Mouse (Mus musculus) cerebellum, postnatal 4 days (tissue): ENCODE data around the gene Atg101.

Source experiments
- DNase-seq, 2 experiments: peaks; one replicate each; pipeline ENCODE4 v3.0.0; 2022; ENCODE audit warnings: low spot score in 2 of 2, mixed read lengths in 1 of 2

Atg101 gene

DNA sequence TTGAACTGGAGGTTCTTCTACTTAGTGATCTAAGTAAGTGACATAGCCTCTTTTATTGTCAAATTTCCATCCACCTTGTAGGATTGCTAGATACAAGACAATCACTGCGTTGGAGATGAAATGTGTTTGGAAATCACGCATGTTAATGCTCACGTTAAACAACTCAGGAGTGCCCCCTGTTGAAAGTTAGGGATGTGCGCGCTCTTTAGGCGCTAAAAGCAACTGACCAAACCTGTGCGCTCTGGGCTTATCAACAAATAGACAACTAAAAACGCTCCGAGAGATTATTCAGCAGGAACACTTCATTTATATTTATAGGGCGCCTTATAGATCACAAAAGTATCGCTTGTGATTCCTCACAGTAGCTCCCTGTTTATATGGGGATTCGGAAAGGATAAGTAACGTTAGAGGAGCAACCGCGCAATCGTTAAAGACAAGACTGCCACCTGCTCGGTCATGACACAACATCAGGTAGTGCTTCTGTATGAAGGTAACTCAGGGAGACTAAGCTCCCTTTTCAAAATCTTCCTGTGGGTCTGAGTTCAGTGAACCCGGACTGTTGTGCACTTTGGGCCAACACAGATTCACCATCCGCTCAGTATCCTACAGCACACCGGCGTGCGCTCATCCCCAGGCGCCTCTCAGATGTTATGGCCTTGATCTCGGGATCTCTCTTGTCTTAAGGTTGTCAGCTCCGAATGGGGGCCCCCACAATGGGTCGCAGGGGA lies 725 bp upstream of the Atg101 start:
- peak in 1 of 2 experiments; percentile 46 for DNase-seq

DNA sequence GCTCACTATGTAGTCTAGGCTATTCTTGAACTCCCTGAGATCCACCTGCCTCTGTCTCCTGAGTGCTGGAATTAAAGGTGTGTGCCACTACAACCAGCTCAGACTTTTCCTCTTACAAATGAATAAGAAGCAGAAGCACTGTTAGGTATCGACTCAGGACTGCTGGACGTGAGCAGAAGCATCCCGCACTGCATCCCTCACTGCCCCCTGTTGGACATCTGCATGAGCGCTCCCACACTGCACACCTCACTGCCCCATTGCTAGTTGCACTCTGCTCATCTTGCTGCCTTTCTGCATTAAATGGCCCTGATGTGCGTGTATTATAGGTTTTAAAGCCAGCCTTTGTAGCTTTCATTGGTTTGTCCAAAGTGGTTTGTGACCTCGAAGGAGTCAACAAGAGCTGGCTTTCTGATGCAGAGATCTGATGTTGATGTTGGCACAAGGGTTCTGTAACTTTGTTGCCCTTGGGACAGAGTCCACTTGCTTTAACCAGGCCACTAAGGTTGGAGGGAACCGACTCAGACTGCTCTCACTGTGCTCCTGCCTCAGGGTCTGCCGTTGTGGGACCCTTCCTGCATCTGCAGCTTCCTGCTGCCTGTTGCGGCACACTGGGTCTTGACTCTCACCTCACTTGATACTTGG lies 2.2 kb downstream of the Atg101 start:
- DNase-seq: no peak

DNA sequence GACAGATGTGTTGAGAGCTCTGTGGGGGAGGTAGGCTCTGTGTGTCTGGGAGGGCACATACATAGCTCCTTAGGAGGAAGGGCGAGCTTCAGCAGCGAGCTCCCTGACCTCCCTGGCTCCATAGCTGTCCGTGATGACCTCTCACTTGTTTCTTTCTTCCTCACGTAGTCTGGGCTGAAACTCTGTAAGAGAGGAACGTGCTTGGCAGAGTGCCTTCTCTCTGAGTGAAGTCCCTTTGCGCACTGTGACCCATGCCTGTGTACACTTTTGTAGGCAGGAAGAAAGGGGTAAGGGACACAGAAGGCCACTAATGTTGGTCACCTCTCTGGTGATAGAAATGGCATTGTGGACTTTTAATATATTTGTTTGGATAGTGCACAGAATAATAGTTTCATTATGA lies 3.3 kb downstream of the Atg101 start:
- DNase-seq: no peak

DNA sequence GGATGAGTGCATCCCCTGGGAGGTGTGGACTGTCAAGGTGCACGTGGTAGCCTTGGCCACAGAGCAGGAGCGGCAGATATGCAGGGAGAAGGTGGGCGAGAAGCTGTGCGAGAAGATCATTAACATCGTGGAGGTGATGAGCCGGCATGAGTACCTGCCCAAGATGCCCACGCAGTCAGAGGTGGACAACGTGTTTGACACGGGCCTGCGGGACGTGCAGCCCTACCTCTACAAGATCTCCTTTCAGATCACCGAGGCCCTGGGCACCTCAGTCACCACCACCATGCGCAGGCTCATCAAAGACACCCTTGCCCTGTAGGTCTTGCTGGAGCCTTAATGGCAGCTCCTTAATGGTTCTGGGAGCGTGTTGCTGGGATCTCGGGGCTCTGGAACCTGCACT lies 6.3 kb downstream of the Atg101 start:
- DNase-seq: no peak

DNA sequence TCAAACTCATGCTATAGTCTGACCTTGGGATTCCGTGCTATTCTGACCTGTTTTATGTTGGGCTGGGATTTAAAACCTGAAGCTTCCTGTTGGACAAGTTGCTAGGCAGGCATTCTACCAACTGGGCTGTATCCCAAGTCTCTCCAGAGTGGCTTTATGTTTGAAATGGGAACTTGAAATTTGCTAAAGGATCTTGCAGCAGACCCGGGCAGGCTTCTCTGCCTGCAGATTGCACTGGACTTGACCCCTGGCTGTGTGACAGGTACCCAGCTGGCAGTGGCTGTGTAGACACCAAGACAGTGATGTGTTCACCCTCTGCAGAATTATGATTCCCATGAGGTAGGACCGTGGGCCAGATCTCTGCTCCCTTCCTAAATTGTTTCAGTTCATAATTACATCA lies 7.9 kb downstream of the Atg101 start:
- DNase-seq: no peak

DNA sequence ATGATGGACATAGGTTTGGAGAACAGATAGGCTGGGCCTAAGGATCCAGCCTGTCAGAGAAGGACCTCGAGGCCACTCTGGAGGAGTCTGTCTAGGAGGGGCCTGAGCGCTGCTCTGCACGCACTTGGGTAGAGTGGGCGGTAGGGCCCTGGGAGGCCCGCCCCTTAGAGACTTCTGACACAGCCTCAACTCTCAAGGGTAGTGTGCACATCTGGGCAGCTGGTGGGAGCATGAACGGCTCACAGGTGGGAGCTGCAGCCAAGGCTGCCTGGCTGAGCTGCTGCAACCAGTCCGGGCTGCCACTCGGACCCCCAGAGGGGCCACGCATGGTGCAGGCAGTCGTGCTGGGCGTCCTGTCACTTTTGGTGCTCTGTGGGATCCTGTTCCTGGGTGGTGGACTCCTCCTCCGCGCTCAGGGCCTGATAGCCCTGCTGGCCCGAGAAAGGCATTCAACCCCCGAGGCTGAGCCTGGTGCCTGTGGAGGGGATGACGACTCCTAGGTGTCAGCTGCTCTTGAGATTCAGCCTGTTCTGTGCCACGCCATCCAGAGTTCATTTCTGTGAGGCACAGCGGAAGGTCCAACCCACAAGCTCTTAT lies 9.1 kb downstream of the Atg101 start, which contains the start of gene 6030408B16Rik:
Gene 6030408B16Rik (plus strand): TSS at position 188 of the 597 bp plus-strand sequence.
- DNase-seq: no peak

DNA sequence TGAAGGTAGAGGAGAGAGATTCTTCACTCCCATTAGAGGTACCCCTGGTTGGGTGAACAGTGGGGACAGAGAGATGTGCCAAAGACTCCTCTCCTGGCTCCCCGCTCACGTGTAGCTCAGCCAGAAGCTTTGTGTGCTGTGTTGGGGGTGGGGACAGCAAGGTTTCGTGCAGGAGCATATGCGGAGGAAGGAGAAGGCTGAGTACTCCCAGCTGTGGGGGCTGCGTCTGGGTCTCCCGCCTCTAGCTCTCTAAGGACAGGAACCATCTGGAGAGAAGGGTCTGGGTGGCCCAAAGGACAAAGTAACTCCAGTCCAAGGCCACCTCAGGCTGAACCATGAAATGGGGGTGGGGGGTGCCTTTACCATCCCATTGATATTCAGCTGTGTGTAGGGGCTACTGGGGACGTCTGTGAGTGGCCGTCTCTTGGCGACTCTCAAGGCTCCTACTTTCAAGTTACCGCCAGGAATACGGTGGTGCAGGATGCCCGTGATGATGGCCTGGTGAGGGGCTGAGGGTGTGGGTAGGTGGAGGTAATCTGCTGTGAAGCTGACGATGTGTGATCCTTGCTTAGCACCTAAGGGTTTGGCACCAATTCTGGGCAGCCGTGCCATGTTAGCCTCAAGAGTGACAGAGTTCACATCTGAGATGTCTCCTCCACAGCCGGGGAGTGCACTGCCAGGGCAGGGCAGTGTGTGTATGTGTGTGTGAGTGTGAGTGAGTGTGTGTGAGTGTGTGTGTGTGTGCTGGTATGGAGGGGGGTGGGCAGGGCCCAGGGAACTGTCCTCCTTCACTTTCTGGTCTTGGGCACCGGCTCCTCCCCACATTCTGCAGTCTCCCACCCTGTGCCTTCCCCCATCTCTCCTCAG lies 10.2 kb downstream of the Atg101 start:
- no peak for DNase-seq

DNA sequence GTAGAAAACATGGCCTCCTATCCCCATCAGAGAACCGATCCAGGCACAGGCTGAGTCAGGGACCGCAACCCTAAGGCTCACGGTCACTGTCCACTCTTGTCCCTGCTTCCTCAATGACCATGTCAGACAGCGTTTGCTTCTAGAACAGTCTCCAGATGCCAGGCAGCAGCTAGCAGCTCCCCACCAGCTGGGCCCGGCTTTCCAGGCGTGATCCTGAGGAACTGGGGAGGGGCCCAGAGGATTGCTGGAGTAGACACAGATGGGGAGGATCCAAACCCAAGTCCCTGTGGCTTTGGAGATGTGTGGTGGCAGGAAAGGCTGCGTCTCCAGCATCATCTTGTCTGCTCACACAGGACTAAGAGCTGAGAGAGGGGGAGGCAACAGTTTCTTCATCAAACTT lies 11.0 kb downstream of the Atg101 start:
- DNase-seq: no peak

DNA sequence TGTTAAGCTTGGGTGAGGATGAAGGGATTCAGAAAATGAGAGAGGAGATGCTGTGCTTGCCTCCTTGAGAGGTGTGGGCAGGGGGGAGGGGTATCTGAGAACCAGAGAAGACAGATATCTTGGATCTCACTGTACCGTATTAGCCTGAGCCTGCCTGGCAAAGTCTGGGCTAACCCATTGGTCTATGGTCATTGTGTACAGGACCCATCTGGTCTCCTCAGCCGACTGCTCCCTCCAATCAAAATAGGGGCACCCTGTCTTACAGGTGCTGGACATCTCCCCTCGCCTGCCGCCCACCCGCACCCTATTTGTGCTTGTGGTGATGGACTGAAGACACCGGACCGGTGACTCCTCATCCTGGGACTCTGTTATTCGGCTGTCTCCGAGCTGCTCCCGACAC lies 11.5 kb downstream of the Atg101 start:
- no peak for DNase-seq

DNA sequence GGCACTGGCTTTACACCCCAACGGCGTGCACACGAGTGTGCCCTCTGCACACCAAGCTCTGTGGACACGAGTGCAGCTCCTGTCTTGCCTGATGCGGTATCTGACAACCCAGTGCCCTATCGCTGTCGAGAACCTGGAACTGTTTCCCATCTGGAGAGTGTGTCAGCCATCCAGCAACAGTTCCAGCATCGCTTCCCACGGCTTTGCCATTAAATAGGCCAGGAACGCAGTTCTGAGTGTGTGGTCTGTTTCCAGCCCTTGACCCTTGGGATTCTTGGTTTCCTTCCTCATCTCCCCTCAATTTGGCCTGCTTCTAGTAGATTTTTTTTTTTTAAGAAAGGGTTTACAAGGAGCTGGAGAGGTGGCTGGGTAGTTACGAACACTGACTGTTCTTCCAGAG lies 12.0 kb downstream of the Atg101 start:
- DNase-seq: no peak

DNA sequence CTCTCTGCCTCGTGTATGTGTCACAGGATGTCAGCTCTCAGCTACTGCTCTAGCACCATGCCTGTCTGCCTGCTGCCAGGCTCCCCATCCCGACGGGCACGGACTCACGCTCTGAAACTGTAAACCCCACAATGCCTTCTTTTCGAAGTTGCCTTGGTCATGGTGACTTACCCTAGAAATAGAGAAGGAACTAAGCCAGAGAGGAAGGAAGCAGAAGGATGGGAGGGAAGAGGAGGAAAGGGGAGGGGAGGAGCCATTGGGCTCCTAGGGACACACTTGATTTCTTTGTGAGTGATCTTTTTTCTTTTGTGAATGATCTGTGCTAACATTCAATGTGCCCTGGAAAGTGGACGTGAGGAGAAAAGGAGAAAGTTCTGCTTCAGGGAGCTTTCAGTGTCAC lies 13.9 kb downstream of the Atg101 start:
- DNase-seq: no peak

DNA sequence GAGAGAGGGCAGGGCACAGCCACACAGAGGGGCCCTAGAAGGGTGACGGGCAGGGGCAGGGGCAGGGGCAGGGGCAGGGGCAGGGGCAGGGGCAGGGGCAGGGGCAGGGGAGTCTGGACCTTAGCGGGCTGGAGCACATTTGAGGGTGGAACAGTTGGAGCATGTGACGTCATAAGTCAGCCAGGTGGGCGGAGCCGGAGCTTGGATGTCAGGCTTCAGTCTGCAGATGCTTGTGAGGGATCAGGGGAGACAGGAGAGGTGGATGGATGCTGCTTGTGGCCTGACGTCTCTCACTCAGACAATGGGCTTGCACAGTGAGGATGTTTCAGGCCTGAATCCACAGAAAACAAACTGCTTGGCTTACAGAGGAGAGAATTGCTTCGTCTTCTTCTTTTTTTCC lies 14.5 kb downstream of the Atg101 start:
- DNase-seq: no peak

DNA sequence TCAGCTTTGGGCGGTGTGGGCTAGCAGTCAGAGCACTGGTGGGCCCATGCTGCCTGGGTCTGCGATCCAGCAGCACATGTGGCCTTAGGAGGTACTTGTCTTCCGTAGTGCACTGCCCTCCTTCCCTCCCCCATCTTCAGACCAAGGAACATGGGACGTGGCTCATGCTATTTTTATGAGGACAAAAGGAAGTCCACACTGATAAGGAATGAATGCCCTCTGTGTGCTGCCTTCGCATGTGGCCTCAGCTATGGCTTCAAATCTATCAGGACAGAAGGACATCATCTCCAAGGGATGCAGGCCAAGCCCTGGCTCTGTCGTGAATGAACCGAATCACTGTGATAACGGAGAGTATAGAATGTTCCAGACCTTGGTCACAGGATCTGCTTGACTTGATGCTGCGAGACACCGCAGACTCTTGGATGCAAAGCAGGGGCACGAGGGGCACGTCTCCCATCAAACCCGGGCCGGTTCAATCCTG lies 15.4 kb downstream of the Atg101 start:
- DNase-seq: no peak

DNA sequence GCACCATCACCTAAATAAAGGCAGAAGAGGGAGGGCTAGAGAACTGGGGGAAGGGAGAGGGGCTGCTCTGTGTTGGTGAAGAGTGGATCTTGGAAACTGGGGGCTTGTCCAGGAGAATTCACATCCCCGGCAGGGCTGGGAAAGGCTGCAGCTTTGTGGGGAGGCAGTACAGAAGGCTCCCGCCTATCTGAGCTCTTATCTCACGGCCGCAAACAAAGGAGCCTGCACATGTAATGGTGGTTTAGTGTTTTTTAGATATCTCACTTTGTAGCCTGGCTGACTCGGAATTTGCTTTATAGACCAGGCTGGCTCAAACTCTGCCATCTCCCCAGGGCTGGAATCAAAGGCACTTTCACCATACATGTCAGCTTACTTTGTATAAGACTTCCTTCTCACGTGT lies 16.1 kb downstream of the Atg101 start:
- no peak for DNase-seq

DNA sequence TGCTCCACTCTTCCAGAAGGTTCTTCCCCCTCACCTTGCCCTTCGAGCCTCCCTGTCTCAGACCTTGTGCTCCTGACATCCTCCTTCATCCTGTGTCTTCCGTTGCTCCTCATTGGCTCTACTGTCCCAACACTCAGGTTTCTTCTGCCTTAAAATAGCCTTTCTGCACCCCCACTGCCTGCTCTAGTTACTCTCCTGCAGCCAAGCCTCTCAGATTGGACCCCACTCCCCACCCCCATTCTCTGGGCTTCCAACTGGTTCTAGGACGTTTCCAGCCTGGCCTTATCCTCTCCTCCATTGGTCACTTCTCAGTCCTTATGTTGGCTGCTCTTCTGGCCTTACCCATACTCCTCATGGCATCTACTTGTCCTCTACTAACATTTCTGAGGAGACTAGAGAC lies 18.1 kb downstream of the Atg101 start:
- DNase-seq: no peak

DNA sequence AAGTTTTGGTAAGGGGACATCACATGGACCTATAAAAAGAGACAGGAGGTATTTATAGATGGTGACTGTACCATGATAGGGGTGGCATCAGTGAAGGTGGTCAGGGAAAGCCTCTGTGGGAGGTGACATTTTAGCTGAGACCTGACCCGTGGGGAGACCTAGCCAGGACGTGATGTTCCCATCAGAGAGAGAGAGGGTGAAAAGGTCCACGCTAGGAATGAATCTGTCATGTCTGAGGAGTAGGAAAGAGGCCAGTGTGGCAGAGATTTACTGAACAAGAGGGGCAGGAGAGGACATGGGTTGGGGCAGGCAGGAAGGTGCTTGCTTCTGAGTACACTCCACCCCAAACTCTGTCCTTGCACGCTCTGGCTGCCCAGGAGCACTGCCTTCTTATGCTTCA lies 19.8 kb downstream of the Atg101 start:
- DNase-seq: no peak

DNA sequence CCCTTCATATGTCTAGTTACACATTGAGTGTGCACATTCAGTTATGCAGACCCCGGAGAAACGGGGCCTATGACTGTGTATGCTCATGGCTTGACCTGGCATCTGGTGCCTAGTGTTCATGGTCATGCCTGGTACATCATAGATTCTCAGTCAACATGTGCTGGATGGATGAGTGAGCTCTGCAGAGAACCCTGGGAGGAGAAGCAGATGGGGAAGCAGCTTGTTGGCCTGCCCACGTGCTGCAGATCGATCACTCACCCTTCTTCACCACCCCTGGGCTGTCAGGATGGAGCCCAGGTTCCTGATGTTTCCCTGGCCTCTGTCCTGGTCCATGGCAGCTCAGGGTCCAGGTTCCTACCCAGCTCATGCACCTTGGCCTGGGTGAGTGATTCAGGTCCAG lies 22.4 kb downstream of the Atg101 start:
- DNase-seq: no peak

DNA sequence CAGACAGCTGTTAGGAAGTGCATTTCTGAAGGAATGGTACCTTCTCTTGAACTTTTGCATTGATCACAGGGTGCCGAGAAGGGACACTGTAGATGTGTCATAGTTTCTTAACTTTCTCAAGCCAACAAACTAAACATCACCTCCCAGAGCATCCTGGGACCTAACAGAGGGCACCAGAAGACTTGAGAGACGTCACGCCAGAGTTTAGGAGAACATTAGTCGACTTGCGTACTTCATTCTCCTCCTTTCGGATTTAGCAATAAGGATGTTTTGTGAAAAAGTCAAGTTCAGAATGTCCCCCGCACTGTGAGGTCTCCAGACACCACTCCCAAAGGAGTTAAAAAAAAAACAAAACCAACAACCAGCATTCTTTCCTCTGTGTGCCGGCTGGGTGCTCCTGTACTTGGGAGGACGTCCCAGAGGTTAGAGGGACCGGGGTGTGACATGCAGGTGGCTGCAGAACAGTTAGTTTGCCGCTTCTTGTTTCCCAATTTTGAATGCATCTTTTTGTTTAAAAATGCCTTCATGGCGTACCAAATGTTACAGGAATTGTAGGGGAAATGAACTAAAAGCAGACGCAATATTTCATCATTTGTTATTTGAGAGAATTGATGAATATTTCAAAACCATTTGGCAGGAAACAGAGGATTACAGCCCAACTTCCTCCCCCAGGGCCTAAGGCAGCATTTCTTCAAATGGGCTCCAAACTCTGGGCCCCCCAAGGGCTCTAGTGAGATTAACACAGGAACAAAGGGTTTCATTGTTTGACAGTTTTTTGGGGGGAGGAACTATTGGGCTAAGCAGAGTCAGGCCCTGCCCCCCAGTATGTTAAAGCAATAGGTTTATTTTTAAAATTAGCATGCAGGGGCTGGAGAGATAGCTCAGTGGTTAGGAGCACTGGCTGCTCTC lies 24.6 kb downstream of the Atg101 start:
- no peak for DNase-seq

DNA sequence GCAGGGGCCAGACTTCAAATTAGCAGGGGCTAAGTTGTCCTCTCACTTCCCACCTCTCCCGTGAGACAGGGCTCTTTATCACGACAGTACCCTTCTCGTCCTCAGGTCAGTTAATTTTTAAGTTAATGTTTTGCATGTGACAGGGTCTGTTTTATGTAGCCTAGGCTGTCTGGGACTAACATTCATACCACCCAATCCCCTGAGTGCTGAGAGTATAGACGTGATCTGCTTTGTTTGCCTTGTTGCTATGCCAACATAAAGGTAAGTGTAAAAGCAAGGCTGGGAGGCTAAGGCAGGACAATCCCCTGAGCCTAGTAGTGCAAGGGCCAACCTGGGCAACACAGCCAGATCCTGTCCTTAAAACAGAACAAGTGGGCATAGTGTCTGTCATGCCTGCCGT lies 25.4 kb downstream of the Atg101 start:
- no peak for DNase-seq

DNA sequence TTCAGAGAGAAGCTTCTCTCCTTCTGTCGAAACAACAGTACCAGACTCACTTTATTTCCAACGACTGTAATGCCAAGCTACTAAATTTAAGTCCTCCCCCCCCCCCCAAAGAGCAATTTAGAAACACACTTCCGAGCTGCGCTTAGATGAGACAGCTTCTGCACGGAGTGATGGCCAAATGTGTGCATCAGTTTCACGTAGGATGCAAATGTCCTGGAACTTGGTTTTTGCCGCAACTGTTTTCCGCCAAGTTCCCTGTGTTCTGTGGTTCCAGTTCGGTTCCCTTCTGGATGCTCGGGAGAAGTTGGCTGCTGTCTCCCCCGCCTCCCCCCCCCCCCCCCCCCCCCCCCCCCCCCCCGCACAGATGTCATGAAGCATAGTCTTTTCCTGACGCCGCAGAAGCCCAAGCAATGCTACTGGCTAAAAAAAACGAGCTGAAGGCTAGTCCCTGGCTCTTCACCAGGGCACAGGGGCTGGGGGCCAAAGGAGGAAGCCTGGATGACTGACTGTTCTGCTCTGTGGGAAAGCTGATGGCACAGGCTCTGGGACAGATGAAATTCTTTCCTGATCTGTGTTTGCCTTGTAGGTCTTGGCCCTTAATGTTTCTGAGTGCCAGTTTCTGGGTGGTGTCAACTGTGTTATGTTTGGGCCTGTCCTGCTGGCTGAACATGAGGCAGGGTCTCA lies 27.2 kb downstream of the Atg101 start:
- no peak for DNase-seq
